27 mouse cellular contexts compared by ENCODE assay signal in genomic region chr6:6709057-6709456, GRCm38 (mm10).
"Had no signal": no experiment of that assay in that cellular context is flagged by ENCODE, and none has a peak within 500 bp of the region (broad histone marks: within the 10 kb centered on the region; RNA-seq: fewer than 3 reads in every experiment).

No protein-coding gene starts in this region.

- H3K4me1 ChIP-seq: embryonic facial prominence, embryonic 10.5 days; embryonic facial prominence, embryonic 12.5 days; embryonic facial prominence, embryonic 13.5 days; embryonic facial prominence, embryonic 15.5 days; forebrain, embryonic 10.5 days; forebrain, embryonic 12.5 days; forebrain, embryonic 13.5 days; forebrain, embryonic 15.5 days had no signal

- H3K9me3 ChIP-seq: embryonic facial prominence, embryonic 10.5 days; embryonic facial prominence, embryonic 12.5 days; embryonic facial prominence, embryonic 13.5 days; embryonic facial prominence, embryonic 15.5 days; forebrain, embryonic 10.5 days; forebrain, embryonic 12.5 days; forebrain, embryonic 13.5 days; forebrain, embryonic 15.5 days had no signal

- H3K4me2 ChIP-seq: embryonic facial prominence, embryonic 12.5 days; embryonic facial prominence, embryonic 13.5 days; embryonic facial prominence, embryonic 15.5 days; forebrain, embryonic 12.5 days; forebrain, embryonic 13.5 days; forebrain, embryonic 15.5 days had no signal

- DNase-seq: cerebellum, adult 9-10 months; cerebellum, adult 9-11 months; cerebellum, postnatal 10 days; cerebellum, postnatal 14 days; cerebellum, postnatal 25 days; cerebellum, postnatal 36 days; embryo, embryonic 11 days; forebrain, postnatal 0 days; gastrocnemius, adult 2 months; gastrocnemius, postnatal 10 days; gastrocnemius, postnatal 14 days; gastrocnemius, postnatal 25 days; gastrocnemius, postnatal 36 days; heart, adult 11 months; heart, adult 18-20 months; heart, adult 2 months had no signal

- H3K9ac ChIP-seq: embryonic facial prominence, embryonic 12.5 days; embryonic facial prominence, embryonic 13.5 days; embryonic facial prominence, embryonic 15.5 days; forebrain, embryonic 12.5 days; forebrain, embryonic 13.5 days; forebrain, embryonic 15.5 days; forebrain, postnatal 0 days had no signal

- ATAC-seq: forebrain, embryonic 13.5 days; forebrain, embryonic 14.5 days; forebrain, embryonic 15.5 days; forebrain, embryonic 16.5 days; forebrain, postnatal 0 days had no signal

- H3K27ac ChIP-seq: embryonic facial prominence, embryonic 10.5 days; embryonic facial prominence, embryonic 12.5 days; embryonic facial prominence, embryonic 13.5 days; embryonic facial prominence, embryonic 15.5 days; forebrain, embryonic 10.5 days; forebrain, embryonic 12.5 days; forebrain, embryonic 13.5 days; forebrain, embryonic 15.5 days; gastrocnemius, adult 2 months; heart, adult 2 months had no signal

- H3K27me3 ChIP-seq: embryonic facial prominence, embryonic 12.5 days; embryonic facial prominence, embryonic 13.5 days; embryonic facial prominence, embryonic 15.5 days; forebrain, embryonic 12.5 days; forebrain, embryonic 13.5 days; forebrain, embryonic 15.5 days had no signal

- H3K36me3 ChIP-seq: embryonic facial prominence, embryonic 10.5 days; embryonic facial prominence, embryonic 12.5 days; embryonic facial prominence, embryonic 13.5 days; embryonic facial prominence, embryonic 15.5 days; forebrain, embryonic 10.5 days; forebrain, embryonic 12.5 days; forebrain, embryonic 15.5 days had no signal

- H3K4me3 ChIP-seq: embryonic facial prominence, embryonic 10.5 days; embryonic facial prominence, embryonic 12.5 days; embryonic facial prominence, embryonic 13.5 days; embryonic facial prominence, embryonic 15.5 days; erythroblast, embryonic 14.5 days; forebrain, embryonic 10.5 days; forebrain, embryonic 12.5 days; forebrain, embryonic 13.5 days; forebrain, embryonic 15.5 days; gastrocnemius, adult 2 months; heart, adult 2 months had no signal
